Mouse (Mus musculus): ENCODE results near the gene Mrpl38. TPM values are rescaled to one million over a fixed set of nuclear protein-coding genes. Genes with fewer than 3 reads are reported as not detected.
"Not testable (repeated sequence)": the region's sequence is repeated elsewhere in the genome, so short reads cannot be mapped to it uniquely, and the experiment has no call there.

The Mrpl38 gene
- polyA plus RNA-seq, 1 experiment from 2014 or later: 86.9 TPM

- Histone ChIP-seq H3K27ac (replicated peaks) (peak overlapping the region; percentile 90; the same call in 1 of the 2 replicates), H3K4me2 (replicated peaks) (no peak overlapping the region), H3K4me1 (peaks cover 43% of the 10 kb centered on the region), H3K9me3 (replicated peaks) (no peaks in the 10 kb centered on the region), H3K4me3 (replicated peaks) (no peak overlapping the region), H3K27me3 (peaks cover under 1% of the 10 kb centered on the region; the same call in 1 of the 2 replicates), H3K9ac (no peak overlapping the region), H3K36me3 (no peaks in the 10 kb centered on the region)
- ATAC-seq (ENCODE audit: insufficient number of reproducible peaks, low FRiP score, low TSS enrichment, low read depth): 0 out of 2 replicates have a peak, but pooled peaks have one; percentile 39
- WGBS: 69% methylated on average over 6 of the region's 6 CpGs
Observed at GRCm38 (mm10) chr11:116100385-116100784, 38.3 kb downstream of the Mrpl38 start.

- Histone ChIP-seq H3K4me3 (replicated peaks) (no peak overlapping the region), H3K27me3 (no peaks in the 10 kb centered on the region), H3K36me3 (no peaks in the 10 kb centered on the region), H3K4me1 (peaks cover 43% of the 10 kb centered on the region), H3K27ac (replicated peaks) (0 out of 2 replicates have a peak overlapping the region, but pooled peaks have one; percentile 8), H3K9me3 (replicated peaks) (no peaks in the 10 kb centered on the region), H3K9ac (no peak overlapping the region), H3K4me2 (replicated peaks) (no peak overlapping the region)
- 83% methylated on average over 6 of the region's 6 CpGs for WGBS
- ATAC-seq (ENCODE audit: insufficient number of reproducible peaks, low FRiP score, low TSS enrichment, low read depth): no peak
Observed at GRCm38 (mm10) chr11:116099462-116099861, 39.2 kb downstream of the Mrpl38 start.

- no peaks in the 10 kb centered on the region for H3K9me3 ChIP-seq (replicated peaks)
- H3K4me1 ChIP-seq: peaks cover 37% of the 10 kb centered on the region
- no peak overlapping the region for H3K4me2 ChIP-seq (replicated peaks)
- no peak overlapping the region for H3K9ac ChIP-seq
- no peaks in the 10 kb centered on the region for H3K27me3 ChIP-seq
- H3K36me3 ChIP-seq: no peaks in the 10 kb centered on the region
- ATAC-seq (ENCODE audit: insufficient number of reproducible peaks, low FRiP score, low TSS enrichment, low read depth): no peak
- 0 out of 2 replicates have a peak overlapping the region, but pooled peaks have one; percentile 8 for H3K27ac ChIP-seq (replicated peaks)
- WGBS: 69% methylated on average over 14 of the region's 14 CpGs
- H3K4me3 ChIP-seq (replicated peaks): no peak overlapping the region
Observed at GRCm38 (mm10) chr11:116098711-116099460, 39.8 kb downstream of the Mrpl38 start.

GRCm38 (mm10) chr11:116096213-116097108, 42.2 kb downstream of the Mrpl38 start:
- ATAC-seq (ENCODE audit: insufficient number of reproducible peaks, low FRiP score, low TSS enrichment, low read depth): no peak
- H3K27ac ChIP-seq (replicated peaks): no peak overlapping the region
- no peak overlapping the region for H3K4me2 ChIP-seq (replicated peaks)
- no peak overlapping the region for H3K4me3 ChIP-seq (replicated peaks)
- 85% methylated on average over 5 of the region's 5 CpGs for WGBS
- H3K9me3 ChIP-seq (replicated peaks): no peaks in the 10 kb centered on the region
- H3K9ac ChIP-seq: no peak overlapping the region
- peaks cover 16% of the 10 kb centered on the region for H3K4me1 ChIP-seq
- no peaks in the 10 kb centered on the region for H3K27me3 ChIP-seq
- no peaks in the 10 kb centered on the region for H3K36me3 ChIP-seq

GRCm38 (mm10) chr11:116095573-116095972, 43.1 kb downstream of the Mrpl38 start:
- no peaks in the 10 kb centered on the region for H3K27me3 ChIP-seq
- H3K36me3 ChIP-seq: no peaks in the 10 kb centered on the region
- H3K9me3 ChIP-seq (replicated peaks): no peaks in the 10 kb centered on the region
- no peak overlapping the region for H3K4me2 ChIP-seq (replicated peaks)
- H3K27ac ChIP-seq (replicated peaks): no peak overlapping the region
- peaks cover 9% of the 10 kb centered on the region; the same call in 1 of the 2 replicates for H3K4me1 ChIP-seq
- no peak overlapping the region for H3K4me3 ChIP-seq (replicated peaks)
- 66% methylated on average over 3 of the region's 3 CpGs for WGBS
- H3K9ac ChIP-seq: no peak overlapping the region
- no peak for ATAC-seq (ENCODE audit: insufficient number of reproducible peaks, low FRiP score, low TSS enrichment, low read depth)

- ATAC-seq (ENCODE audit: insufficient number of reproducible peaks, low FRiP score, low TSS enrichment, low read depth): no peak
- no peak overlapping the region for H3K27ac ChIP-seq (replicated peaks)
- no peaks in the 10 kb centered on the region for H3K27me3 ChIP-seq
- no peaks in the 10 kb centered on the region for H3K9me3 ChIP-seq (replicated peaks)
- no peak overlapping the region for H3K9ac ChIP-seq
- WGBS: 57% methylated on average over 16 of the region's 16 CpGs
- H3K36me3 ChIP-seq: no peaks in the 10 kb centered on the region
- H3K4me3 ChIP-seq (replicated peaks): no peak overlapping the region
- 0 out of 2 replicates have a peak, but pooled peaks cover 2% of the 10 kb centered on the region for H3K4me1 ChIP-seq
- no peak overlapping the region for H3K4me2 ChIP-seq (replicated peaks)
Observed at GRCm38 (mm10) chr11:116093771-116094565, 44.7 kb downstream of the Mrpl38 start.

- ATAC-seq (ENCODE audit: insufficient number of reproducible peaks, low FRiP score, low TSS enrichment, low read depth); H3K9me3 ChIP-seq (replicated peaks); H3K9ac ChIP-seq; H3K4me3 ChIP-seq (replicated peaks); H3K27ac ChIP-seq (replicated peaks); H3K4me1 ChIP-seq; H3K4me2 ChIP-seq (replicated peaks); H3K36me3 ChIP-seq; H3K27me3 ChIP-seq: not testable (repeated sequence)
- WGBS: 90% methylated on average over 6 of the region's 6 CpGs
Observed at GRCm38 (mm10) chr11:116092959-116093358, 45.7 kb downstream of the Mrpl38 start.

GRCm38 (mm10) chr11:116091591-116091990, 47.1 kb downstream of the Mrpl38 start:
- Histone ChIP-seq H3K9ac (no peak overlapping the region), H3K4me1 (peaks cover 9% of the 10 kb centered on the region), H3K9me3 (replicated peaks) (no peaks in the 10 kb centered on the region), H3K27me3 (no peaks in the 10 kb centered on the region), H3K4me3 (replicated peaks) (no peak overlapping the region), H3K36me3 (no peaks in the 10 kb centered on the region), H3K4me2 (replicated peaks) (no peak overlapping the region), H3K27ac (replicated peaks) (no peak overlapping the region)
- 84% methylated on average over 6 of the region's 6 CpGs for WGBS
- no peak for ATAC-seq (ENCODE audit: insufficient number of reproducible peaks, low FRiP score, low TSS enrichment, low read depth)

- no peak for ATAC-seq (ENCODE audit: insufficient number of reproducible peaks, low FRiP score, low TSS enrichment, low read depth)
- H3K9ac ChIP-seq: no peak overlapping the region
- no peak overlapping the region for H3K27ac ChIP-seq (replicated peaks)
- H3K9me3 ChIP-seq (replicated peaks): no peaks in the 10 kb centered on the region
- H3K27me3 ChIP-seq: no peaks in the 10 kb centered on the region
- H3K4me3 ChIP-seq (replicated peaks): no peak overlapping the region
- 84% methylated on average over 6 of the region's 6 CpGs for WGBS
- H3K36me3 ChIP-seq: no peaks in the 10 kb centered on the region
- no peak overlapping the region for H3K4me2 ChIP-seq (replicated peaks)
- H3K4me1 ChIP-seq: peaks cover 19% of the 10 kb centered on the region
Observed at GRCm38 (mm10) chr11:116089545-116089944, 49.1 kb downstream of the Mrpl38 start.

- Histone ChIP-seq H3K4me3 (replicated peaks) (no peak overlapping the region), H3K27ac (replicated peaks) (no peak overlapping the region), H3K9ac (no peak overlapping the region), H3K36me3 (peaks cover 2% of the 10 kb centered on the region), H3K4me1 (peaks cover 23% of the 10 kb centered on the region), H3K27me3 (no peaks in the 10 kb centered on the region), H3K4me2 (replicated peaks) (no peak overlapping the region), H3K9me3 (replicated peaks) (no peaks in the 10 kb centered on the region)
- ATAC-seq (ENCODE audit: insufficient number of reproducible peaks, low FRiP score, low TSS enrichment, low read depth): no peak
- WGBS: 86% methylated on average over 11 of the region's 11 CpGs
Observed at GRCm38 (mm10) chr11:116088741-116089394, 49.8 kb downstream of the Mrpl38 start.
